Mouse (Mus musculus): ENCODE measurements at regions not wholly inside any gene's neighbourhood (a gene's known extent, or its start where the extent isn't known, plus 50 kb on each side); places are given as distances from the start of the nearest gene placed in this dataset.

DNA sequence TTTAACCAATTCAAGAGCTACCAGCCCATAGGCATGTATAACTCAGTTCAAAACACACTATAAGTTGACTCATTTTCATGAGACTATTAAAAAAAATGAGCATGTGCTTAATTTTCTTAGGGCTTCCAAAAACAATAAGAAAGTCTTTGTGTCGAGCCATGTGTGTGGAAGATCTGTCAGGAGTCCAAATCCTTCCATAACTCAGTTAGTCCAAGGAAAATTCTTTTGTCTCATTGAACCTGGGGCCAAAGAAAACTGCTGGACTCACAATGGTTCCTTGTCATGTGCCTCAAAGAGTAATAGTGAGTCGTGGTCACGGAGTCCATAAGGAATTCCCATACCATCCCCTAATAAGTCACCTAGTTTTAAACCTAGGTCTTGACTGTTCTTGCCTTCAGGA, 199.0 kb upstream of the Gm21798 start:
- no peak for TF ChIP-seq CTCF (IDR thresholded peaks at IDR 0.05; ENCODE audit: insufficient read depth, low read depth, low read length)
- TF ChIP-seq POLR2A (IDR thresholded peaks at IDR 0.05; ENCODE audit: insufficient read depth, low read depth, low read length), result no peak
